Mouse (Mus musculus) C2C12 (cell line): ENCODE data around the gene Adcy9.

Source experiments
- CEBPB ChIP-seq: IDR thresholded peaks from one replicate; pipeline ENCODE4 v1.6.1; 2011; ENCODE audit warnings: low read depth, mild to moderate bottlenecking, control low read depth, moderate library complexity
- CTCF ChIP-seq: IDR thresholded peaks from one replicate; pipeline ENCODE4 v1.5.1; 2011; ENCODE audit not compliant: control insufficient read depth, insufficient read depth, insufficient read length
- MAX ChIP-seq: IDR thresholded peaks from one replicate; pipeline ENCODE4 v1.6.1; 2011; ENCODE audit warnings: mild to moderate bottlenecking, control low read depth
- MYOD1 ChIP-seq: IDR thresholded peaks from one replicate; pipeline ENCODE4 v1.6.1; 2011; ENCODE audit warnings: low read depth; ENCODE audit not compliant: control insufficient read depth, insufficient read length
- MYOG ChIP-seq: IDR thresholded peaks from one replicate; pipeline ENCODE4 v1.6.1; 2011; ENCODE audit not compliant: control insufficient read depth, insufficient read length; ENCODE audit errors: extremely low read depth
- USF1 ChIP-seq: IDR thresholded peaks from one replicate; pipeline ENCODE4 v1.6.1; 2011; ENCODE audit warnings: low read depth, mild to moderate bottlenecking, control low read depth, moderate library complexity

GRCm38 (mm10) chr16:4383473-4384038 is 36.7 kb downstream of the Adcy9 start:
- no peak for TF ChIP-seq USF1
- no peak for TF ChIP-seq CTCF
- no peak for TF ChIP-seq MAX
- TF ChIP-seq MYOD1: no peak
- no peak for TF ChIP-seq MYOG
- TF ChIP-seq CEBPB: no peak
